Mouse (Mus musculus): ENCODE measurements around the gene Gid8.

Gene Gid8

GRCm38 (mm10) chr2:180748904-180749303, 39.0 kb downstream of the Gid8 start:
- no peak for DNase-seq (ENCODE audit: low spot score)

DNA sequence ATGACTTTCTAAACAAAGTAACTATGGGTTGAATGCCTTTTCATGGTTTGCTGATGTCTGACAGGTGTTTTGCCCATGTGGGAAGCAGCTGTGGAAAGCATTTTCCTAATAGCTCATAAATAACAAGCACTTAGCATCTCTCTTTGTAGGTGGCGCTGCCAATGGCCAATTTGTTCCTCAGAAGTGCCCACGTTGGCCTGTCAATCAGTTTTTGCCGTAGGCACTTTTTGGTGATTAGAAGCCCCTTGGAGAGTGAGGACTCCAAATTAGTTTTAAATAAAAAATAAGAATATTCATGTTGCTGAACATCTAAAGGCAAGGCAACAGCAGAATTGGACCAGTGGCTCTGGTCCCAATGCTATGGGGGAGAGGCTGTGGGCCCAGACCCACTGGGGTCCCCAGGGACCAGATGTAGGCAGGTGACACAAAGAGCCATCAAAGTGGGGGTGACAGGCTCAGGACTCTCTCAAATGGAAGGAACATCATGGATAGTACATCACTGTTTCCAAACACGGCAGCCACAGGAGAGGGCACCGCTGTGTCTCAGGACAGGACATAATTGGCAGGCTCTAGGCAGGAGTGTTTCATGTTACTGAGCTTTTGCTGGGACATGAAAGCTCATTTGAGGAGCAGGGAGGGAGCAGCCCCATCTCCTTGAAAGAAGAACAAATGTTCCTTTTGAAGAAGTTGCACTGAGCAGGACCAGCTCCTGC, 45.2 kb downstream of the Gid8 start:
- no peak for DNase-seq (ENCODE audit: low spot score)

DNA sequence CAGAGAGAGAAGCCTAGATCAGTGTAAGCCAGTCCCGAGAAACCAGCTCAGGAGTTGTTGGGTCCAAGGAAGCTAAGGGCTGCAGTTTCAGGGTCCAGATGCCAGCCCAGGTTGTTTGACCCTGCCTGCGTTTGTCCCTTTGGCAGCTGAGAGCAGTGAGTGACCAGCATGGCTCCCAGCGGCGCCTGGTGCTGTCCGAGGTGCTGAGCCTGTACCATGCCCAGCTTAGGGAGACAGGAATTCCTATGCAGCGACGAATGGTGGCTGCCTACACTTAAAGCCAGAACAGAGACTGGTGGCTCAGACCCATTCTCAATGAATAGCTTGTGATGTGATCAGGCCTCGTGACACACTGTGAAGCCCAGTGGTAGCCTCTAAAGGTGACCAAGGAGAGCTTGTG, 46.0 kb downstream of the Gid8 start:
- no peak for DNase-seq (ENCODE audit: low spot score)

DNA sequence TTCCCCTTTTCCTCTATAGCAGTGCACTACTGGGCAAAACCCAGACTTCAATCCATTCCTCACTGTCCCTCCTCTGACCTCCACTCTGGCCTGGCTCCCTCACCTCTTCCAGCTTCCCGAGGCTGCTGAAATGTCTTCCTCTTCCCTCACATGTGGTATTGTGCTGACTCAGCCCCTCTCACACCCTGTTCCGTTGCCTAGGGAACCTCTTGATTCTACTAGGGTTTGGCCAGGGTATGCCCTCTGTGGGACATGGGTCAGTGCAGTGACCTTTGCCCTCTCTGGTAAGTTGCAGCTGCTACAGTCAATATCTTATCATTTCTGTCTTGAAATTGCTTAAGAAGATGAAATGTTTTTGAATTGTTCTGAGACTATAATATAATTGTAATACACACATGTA, 46.9 kb downstream of the Gid8 start:
- DNase-seq (ENCODE audit: low spot score) = no peak

- no peak for DNase-seq (ENCODE audit: low spot score)
These were observed 48.8 kb downstream of the Gid8 start for GRCm38 (mm10) chr2:180758513-180759263.

DNA sequence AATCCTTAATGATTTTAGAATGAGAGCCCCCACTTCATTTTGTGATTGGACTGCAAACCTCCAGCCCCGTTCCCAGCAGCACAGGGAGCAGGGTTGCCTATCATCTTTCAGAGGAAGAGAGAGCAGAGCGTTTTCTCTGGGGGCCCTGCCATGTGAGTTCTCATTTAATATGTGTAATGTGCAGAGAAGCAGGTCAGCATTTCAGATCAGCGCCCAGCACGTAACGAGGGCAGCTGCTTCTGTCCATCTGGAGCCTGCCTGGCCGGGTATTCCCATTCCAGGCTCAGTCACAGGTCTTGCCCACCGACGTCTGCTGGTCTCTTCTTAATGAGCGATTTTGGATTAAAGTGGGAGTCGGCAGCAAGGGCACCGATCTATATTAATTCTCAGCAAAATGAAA, 55.1 kb downstream of the Gid8 start:
- no peak for DNase-seq (ENCODE audit: low spot score)

- no peak for DNase-seq (ENCODE audit: low spot score)
These were observed 55.8 kb downstream of the Gid8 start for GRCm38 (mm10) chr2:180765713-180766112.

Measured in T-cell, adult 2 months (primary cell).